Mouse (Mus musculus): Measurements from ENCODE around the gene Clba1.

DNA sequence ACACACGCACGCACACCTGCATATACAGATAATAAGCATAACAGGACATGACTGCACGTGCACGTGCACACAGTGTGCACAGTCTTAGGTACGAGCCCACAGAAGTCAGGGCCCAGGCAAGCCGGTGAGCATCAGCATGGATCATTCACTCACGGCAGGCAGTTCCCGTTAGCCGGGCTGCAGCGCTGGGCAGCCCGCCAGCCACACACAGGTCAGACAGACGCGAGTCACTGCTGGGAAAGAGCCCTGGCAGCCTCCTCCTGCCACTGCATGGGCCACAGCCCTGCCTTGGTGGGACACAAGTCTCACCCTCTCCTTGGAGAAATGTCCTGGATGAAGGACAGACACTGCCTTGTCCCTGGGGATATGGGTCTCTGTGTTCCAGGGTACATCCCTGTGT lies 4.7 kb upstream of the Clba1 start:
- TF ChIP-seq CTCF (IDR thresholded peaks at IDR 0.05; ENCODE audit: low read depth) (no peak), EP300 (IDR thresholded peaks at IDR 0.05; ENCODE audit: low read depth) (no peak)
